Mouse (Mus musculus): ENCODE results near the gene Sae1.

- TF ChIP-seq CTCF (IDR thresholded peaks at IDR 0.05 in 2 of 3, conservative IDR thresholded peaks at IDR 0.05 in 1 of 3; ENCODE audit: control insufficient read depth in 1 of 3, insufficient read depth in 1 of 3, low read depth in 2 of 3, low read length in 3 of 3, poor library complexity in 1 of 3, severe bottlenecking in 1 of 3) (peak; percentile 62 to 89 (median 73); a peak in 5 of 6 replicates), MAFK (IDR thresholded peaks at IDR 0.05; ENCODE audit: borderline replicate concordance, low read depth, low read length) (no peak), TBP (IDR thresholded peaks at IDR 0.05; ENCODE audit: low read depth, low read length) (no peak), HCFC1 (IDR thresholded peaks at IDR 0.05; ENCODE audit: low read depth, low read length) (peak; percentile 27; the same call in 1 of the 2 replicates), MYB (IDR thresholded peaks at IDR 0.05; ENCODE audit: low read depth, low read length) (no peak), POLR2A (IDR thresholded peaks at IDR 0.05; ENCODE audit: control insufficient read depth in 1 of 2, insufficient read depth in 1 of 2, low read depth in 1 of 2, low read length in 2 of 2, poor library complexity in 1 of 2) (no peak), USF1 (IDR thresholded peaks at IDR 0.05; ENCODE audit: low read depth, low read length) (peak; percentile 44; the same call in 1 of the 2 replicates), CHD2 (IDR thresholded peaks at IDR 0.05; ENCODE audit: low read length) (no peak), MXI1 (IDR thresholded peaks at IDR 0.05; ENCODE audit: low read depth, low read length) (peak; percentile 88), JUND (IDR thresholded peaks at IDR 0.05; ENCODE audit: low read depth, low read length) (no peak), ZC3H11A (IDR thresholded peaks at IDR 0.05; ENCODE audit: low read depth, low read length) (no peak), ZKSCAN1 (IDR thresholded peaks at IDR 0.05; ENCODE audit: low read depth, low read length) (no peak), ELF1 (IDR thresholded peaks at IDR 0.05; ENCODE audit: low read depth, low read length) (no peak), E2F4 (IDR thresholded peaks at IDR 0.05; ENCODE audit: borderline replicate concordance, low read depth, low read length) (no peak)
Measured at GRCm38 (mm10) chr7:16310020-16310520, 77.5 kb downstream of the Sae1 start.
